Mouse (Mus musculus) erythroblast, embryonic 14.5 days (primary cell): ENCODE data around the gene B3gnt2.

ENCODE experiments used
- GATA1 ChIP-seq: IDR thresholded peaks from 2 replicates; pipeline ENCODE4 v1.6.1; 2012; ENCODE audit warnings: low read length, inconsistent platforms, mixed read lengths
- TAL1 ChIP-seq: IDR thresholded peaks from 3 replicates; pipeline ENCODE4 v1.6.1; 2012; ENCODE audit warnings: low read length, inconsistent platforms, mixed read lengths

DNA sequence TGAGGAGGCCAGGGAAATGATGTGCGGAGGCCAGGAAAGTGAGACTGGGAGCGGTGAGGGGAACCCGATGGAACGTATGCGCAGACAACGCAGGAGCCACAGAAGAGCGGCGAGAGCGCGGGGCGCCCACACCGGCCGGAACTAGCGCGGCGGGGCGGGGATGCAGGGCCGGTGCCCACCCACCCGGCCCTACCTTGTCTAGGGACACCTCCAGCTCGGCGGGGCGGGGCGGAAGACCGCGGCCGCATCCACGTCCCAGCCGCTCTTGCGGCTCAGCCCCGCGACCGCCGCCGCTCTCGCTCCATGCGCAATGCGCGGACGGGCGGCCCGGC lies 1.5 kb downstream of the B3gnt2 start:
- no peak for TF ChIP-seq GATA1
- no peak for TF ChIP-seq TAL1
